Mouse (Mus musculus): ENCODE results near the gene Prdm16.

The Prdm16 gene

DNA sequence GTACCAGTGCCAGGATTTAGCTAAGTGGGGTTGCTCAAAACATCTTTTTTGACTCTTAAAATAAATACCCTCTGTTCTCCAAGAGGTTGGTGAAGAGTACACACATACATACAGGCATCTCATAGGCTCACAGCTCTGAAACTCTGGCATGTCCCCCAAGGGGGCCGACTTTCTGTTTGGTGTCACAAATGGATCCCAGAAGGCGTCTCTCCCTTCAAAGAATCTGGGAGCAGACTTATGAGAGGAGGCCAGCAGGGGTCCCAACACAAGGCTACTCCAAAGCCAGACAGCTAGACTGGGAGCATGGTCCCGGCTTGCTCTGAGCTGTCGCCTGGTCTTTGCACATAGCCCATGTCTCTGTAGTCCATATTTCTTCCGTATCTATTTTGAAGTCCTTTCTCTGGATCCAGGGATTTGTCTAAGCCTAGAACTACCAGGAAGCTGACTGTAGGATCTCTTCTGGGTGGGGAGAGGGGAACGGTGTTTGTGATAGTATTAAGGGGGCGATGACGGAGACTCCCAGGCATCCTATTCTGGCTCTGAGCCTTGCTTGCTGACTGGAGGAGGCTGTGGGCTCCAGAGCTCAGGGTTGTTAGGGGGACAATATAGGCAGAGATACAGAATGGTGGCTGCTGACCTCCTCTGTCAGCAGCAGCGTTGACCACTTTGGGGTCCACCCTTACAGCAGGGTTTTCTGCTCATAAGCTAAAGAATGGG lies 156.0 kb downstream of the Prdm16 start:
- no peak for ATAC-seq (ENCODE audit: low TSS enrichment)

DNA sequence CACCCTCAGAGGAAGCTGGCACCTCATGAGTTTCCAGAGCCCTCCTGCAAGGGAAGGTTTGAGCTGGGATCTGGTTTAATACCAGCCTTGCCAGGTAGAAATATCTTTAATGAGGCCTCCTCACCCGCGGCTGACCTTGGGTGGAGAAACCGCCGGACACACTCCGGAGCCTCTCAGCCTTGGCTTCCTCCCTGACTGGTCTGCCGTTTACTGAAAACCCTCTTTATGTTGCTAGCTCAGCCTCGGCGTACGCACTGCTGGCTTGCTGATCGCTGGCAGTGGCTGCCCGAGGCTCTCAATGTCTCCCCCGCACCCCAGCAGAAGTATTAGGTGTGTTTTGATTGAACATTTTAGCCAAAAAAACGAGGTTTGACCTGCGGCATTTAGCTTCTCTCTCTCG lies 156.5 kb downstream of the Prdm16 start:
- no peak for ATAC-seq (ENCODE audit: low TSS enrichment)

- ATAC-seq (ENCODE audit: low TSS enrichment) = no peak
Measured at GRCm38 (mm10) chr4:154478933-154479613, 157.6 kb downstream of the Prdm16 start.

- ATAC-seq (ENCODE audit: low TSS enrichment) = no peak
Measured at GRCm38 (mm10) chr4:154473571-154474307, 162.9 kb downstream of the Prdm16 start.

- ATAC-seq (ENCODE audit: low TSS enrichment) = no peak
Measured at GRCm38 (mm10) chr4:154472569-154472968, 164.1 kb downstream of the Prdm16 start.

- ATAC-seq (ENCODE audit: low TSS enrichment) = no peak
Measured at GRCm38 (mm10) chr4:154471447-154472101, 165.1 kb downstream of the Prdm16 start.

DNA sequence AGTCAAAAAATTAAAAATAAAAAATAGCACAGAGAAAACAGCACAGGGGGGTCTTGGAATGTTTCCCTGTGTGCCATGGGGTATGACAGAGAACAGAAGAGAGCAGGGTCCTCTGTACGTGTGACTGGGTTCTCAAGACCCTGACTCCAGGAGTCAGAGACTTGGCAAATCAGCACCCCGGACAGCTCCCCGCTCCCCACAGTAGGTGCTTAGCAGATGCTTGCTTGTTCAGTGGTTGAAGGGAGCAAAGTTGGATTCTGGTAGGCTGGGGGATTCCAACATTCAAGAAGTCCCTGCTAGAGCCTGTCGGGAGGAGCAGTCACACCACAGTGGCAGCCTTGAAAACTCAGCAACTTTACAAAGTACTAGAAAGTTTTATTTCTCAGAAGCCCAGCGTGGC lies 170.4 kb downstream of the Prdm16 start:
- ATAC-seq (ENCODE audit: low TSS enrichment) = no peak

DNA sequence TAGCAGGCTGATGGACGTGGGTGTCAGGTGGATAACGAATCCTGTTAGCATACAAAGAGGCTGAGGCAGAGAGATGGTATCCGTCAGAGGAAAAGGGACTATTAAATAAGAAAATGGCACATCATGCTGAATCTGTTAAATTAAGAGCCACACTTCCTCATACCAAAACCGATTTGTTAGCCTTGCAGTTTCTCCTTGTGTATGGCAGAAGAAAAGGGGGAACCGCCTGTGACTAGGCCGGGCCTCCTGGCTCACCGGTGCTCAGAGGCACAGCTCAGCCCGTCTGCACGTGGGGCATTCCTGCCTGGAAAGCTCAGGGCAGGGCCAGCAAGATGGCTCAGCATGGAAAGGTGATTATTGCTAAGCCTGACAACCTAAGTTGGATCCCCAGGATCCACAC lies 171.6 kb downstream of the Prdm16 start:
- no peak for ATAC-seq (ENCODE audit: low TSS enrichment)

- ATAC-seq (ENCODE audit: low TSS enrichment) = no peak
Measured at GRCm38 (mm10) chr4:154460021-154460420, 176.7 kb downstream of the Prdm16 start.

- ATAC-seq (ENCODE audit: low TSS enrichment) = no peak
Measured at GRCm38 (mm10) chr4:154457756-154458155, 178.9 kb downstream of the Prdm16 start.

DNA sequence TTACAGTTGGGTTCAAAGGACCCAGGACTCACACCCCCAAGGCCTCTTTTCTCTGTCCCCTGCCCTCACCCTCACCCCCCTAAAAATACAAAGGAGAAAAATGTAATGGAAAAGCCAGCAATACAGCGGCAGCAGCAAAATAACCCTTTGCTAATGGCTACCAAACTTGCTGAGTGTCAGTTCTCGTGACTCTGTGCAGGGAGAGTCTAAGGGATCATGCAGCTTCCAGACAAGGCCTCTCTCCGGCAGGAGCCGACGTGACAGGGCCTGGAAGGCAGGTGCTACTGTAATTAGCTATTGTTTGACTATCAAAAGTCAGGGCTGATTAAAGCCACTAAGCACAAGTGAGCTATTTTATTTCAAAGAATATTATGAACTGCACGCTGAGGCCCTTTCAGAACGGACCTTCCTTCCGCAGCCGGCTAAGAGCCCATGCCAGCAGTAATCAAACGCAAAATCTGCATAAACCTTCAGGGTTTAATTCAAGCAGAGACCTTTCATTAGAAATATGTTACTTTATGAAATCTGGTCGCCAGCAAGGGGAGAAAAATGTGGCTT lies 180.3 kb downstream of the Prdm16 start:
- no peak for ATAC-seq (ENCODE audit: low TSS enrichment)

DNA sequence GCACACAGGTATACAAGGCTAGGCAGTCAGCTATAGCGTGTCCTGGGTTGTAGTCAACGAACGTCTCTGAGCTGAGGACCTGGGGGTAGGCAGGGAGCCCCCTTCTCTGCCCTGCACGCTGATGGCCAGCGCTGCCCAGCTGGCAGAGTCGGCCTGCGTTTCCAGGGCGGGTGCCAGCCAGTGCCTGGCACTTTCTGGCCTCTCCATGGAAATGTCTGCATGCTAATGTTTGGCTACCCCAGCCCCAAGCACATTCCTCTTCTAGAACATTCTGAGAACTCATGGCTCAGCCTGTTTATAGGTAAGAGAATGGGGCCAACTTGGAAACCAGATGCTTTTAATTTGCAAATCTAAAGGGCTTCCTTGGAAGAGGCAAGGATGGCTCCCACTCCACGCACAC lies 186.2 kb downstream of the Prdm16 start:
- ATAC-seq (ENCODE audit: low TSS enrichment) = no peak

GRCm38 (mm10) chr4:154450036-154450435 lies 186.6 kb downstream of the Prdm16 start:
- no peak for ATAC-seq (ENCODE audit: low TSS enrichment)

DNA sequence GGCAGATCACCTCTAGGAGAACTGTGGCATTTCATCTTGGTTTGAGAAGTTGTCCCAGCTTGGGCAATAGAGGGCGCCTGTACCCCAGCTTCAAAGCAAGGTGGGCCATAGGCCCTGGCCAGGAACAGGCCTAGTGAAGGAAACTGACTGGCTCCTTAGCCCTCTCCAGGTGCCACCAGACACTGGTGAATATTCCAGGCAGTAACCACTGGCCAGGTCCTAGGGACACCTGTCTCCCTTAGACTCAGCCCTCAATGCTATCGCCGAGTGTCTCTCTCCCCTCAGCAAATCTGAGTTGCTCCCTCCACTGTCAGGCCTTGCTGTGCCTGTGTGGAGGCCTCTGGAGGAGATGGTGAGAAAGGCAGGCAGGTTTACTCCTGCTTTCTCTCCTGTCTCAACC lies 187.3 kb downstream of the Prdm16 start:
- ATAC-seq (ENCODE audit: low TSS enrichment) = peak; percentile 92

DNA sequence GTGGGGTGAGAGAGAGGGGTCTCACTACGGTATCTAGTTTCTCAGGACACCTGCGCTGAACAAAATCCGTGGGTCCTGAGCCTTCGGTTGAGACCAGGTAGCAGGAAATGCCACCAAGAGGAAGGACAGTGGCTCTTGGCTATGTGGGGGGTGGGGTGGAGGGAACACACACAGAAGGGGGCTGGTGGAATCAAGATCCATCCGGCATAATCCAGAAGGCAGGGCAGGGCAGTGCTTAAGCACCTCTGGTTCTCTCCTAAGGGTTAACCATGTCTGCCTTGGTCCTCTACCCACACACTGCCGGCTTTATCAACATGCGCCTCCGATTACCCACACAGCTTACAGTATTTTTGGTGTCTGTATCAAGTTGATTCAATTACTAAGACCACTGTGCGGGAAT lies 191.0 kb downstream of the Prdm16 start:
- ATAC-seq (ENCODE audit: low TSS enrichment) = no peak

DNA sequence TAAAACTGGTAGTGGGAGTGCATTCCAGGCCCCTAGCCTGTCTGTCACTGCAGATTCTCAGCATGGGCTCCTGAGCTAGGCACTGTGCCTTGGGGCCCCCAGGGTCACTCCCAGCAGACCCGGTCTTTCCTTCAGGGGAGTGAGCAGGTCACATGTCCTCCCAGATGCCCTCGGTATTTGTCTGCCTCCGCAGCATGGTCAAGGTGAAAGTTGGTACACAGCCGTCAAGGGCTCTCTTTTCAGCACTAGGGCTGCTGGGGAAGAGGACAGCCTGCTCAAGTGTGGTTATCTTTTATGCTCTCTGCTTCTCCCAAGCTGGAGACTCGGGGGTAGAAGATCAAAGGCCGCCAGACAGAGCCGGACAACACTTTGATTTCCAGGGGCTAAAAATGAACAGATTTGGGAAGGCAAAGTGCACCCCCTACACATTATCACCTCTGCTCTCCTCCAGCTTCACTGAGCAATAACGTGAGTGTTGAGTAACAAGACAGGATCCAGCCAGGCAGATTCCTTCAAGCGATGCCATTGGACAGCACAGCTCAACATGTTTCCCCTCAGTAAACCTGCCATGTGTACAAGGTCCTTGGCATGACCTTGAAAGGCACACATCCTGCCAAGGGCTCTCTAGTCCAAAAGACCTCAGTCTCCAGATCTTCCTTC lies 193.9 kb downstream of the Prdm16 start:
- ATAC-seq (ENCODE audit: low TSS enrichment) = no peak

- peak; percentile 53 for ATAC-seq (ENCODE audit: low TSS enrichment)
Measured at GRCm38 (mm10) chr4:154439455-154440052, 197.1 kb downstream of the Prdm16 start.

- ATAC-seq (ENCODE audit: low TSS enrichment) = peak; percentile 95
Measured at GRCm38 (mm10) chr4:154438610-154439009, 198.1 kb downstream of the Prdm16 start.

DNA sequence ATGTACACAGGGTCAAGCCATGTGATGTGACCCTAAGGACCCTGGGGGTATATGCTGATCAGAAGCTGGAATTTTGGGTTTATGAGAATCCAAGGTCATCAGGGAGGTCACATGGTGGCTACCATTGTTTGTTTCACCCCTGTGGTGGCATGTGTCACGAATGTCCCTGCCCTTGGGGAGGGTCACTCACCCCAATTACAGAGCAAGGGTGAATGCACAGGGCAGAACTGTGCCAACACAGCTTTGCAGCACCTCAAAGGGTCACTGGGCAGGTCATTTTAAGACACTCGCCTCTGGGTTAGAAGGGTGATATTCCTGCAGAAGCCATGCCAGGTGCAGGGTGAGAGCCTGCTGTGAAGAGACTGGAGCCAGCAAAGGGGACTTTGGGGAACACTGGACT lies 206.9 kb downstream of the Prdm16 start:
- ATAC-seq (ENCODE audit: low TSS enrichment) = no peak

DNA sequence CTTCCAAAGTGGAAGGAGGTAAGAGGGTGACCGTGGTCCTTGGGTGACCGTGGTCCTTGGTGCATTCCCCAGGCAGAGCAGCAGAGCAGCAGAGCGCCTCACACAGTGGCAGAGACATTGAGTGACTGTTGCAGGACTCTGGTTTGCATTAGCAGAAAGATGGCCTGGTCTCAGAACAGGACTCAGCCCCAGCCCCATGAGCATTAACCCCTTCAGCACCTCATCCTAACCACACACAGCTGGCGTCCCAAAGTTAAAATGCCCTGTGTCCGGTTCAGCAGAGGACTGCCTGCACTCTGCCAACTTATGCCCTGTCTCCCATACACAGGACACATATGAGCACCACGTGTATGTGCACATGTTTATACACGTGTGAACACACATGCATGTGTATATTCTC lies 209.8 kb downstream of the Prdm16 start:
- no peak for ATAC-seq (ENCODE audit: low TSS enrichment)

DNA sequence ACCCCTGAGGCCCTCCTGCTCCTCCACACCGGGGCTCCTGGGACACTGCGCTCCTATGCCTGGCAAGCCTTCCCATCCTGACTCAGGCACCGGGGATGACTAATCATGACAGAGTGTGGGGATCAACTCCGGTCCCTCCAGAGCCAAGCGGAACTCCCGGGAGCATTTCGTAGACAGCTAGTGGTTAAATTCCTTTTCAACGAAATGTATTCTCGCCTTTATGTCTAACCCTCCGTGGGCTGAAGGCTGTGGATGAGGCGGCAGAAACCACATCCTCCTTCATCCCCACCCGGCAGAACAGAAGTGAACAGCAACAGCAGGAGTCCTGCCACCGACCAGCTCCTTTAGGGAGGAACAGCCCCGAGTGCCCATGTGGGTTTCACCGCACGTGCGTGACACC lies 211.4 kb downstream of the Prdm16 start:
- ATAC-seq (ENCODE audit: low TSS enrichment) = peak; percentile 92

Data from frontal cortex, adult (tissue).